Mouse (Mus musculus): ENCODE measurements at regions not wholly inside any gene's neighbourhood (a gene's known extent, or its start where the extent isn't known, plus 50 kb on each side); places are given as distances from the start of the nearest gene placed in this dataset.

- no peaks in the 10 kb centered on the region for H3K36me3 ChIP-seq (ENCODE audit: control insufficient read depth, insufficient read depth)
- TF ChIP-seq CTCF (IDR thresholded peaks at IDR 0.05; ENCODE audit: low read depth) = no peak
- H3K27me3 ChIP-seq (replicated peaks; ENCODE audit: control insufficient read depth, insufficient read depth, low read length) = 0 out of 2 replicates have a peak, but pooled peaks cover 3% of the 10 kb centered on the region
- no peak for ATAC-seq
- no peak overlapping the region for H3K4me3 ChIP-seq (ENCODE audit: low read depth, low read length)
- H3K4me2 ChIP-seq (replicated peaks; ENCODE audit: low read depth) = no peak overlapping the region
- H3K27ac ChIP-seq (ENCODE audit: low read depth, low read length) = no peak overlapping the region
- no peak overlapping the region for H3K9ac ChIP-seq (ENCODE audit: low read depth, low read length)
- 71% methylated on average over 5 of the region's 5 CpGs for WGBS
- no peaks in the 10 kb centered on the region for H3K4me1 ChIP-seq (replicated peaks; ENCODE audit: control insufficient read depth, insufficient read depth, low read length)
- no peaks in the 10 kb centered on the region for H3K9me3 ChIP-seq (ENCODE audit: control insufficient read depth)
Measured at GRCm38 (mm10) chr7:72971506-72972267, 403.6 kb upstream of the Rgma start.

GRCm38 (mm10) chr7:72972397-72972796 lies 402.9 kb upstream of the Rgma start:
- no peaks in the 10 kb centered on the region for H3K36me3 ChIP-seq (ENCODE audit: control insufficient read depth, insufficient read depth)
- H3K9me3 ChIP-seq (ENCODE audit: control insufficient read depth) = no peaks in the 10 kb centered on the region
- no peaks in the 10 kb centered on the region for H3K4me1 ChIP-seq (replicated peaks; ENCODE audit: control insufficient read depth, insufficient read depth, low read length)
- H3K27me3 ChIP-seq (replicated peaks; ENCODE audit: control insufficient read depth, insufficient read depth, low read length) = 0 out of 2 replicates have a peak, but pooled peaks cover 3% of the 10 kb centered on the region
- WGBS = 34% methylated on average over 7 of the region's 7 CpGs
- no peak overlapping the region for H3K4me2 ChIP-seq (replicated peaks; ENCODE audit: low read depth)
- no peak for TF ChIP-seq CTCF (IDR thresholded peaks at IDR 0.05; ENCODE audit: low read depth)
- no peak overlapping the region for H3K9ac ChIP-seq (ENCODE audit: low read depth, low read length)
- ATAC-seq = no peak
- no peak overlapping the region for H3K27ac ChIP-seq (ENCODE audit: low read depth, low read length)
- no peak overlapping the region for H3K4me3 ChIP-seq (ENCODE audit: low read depth, low read length)

GRCm38 (mm10) chr7:72973771-72974170 lies 401.5 kb upstream of the Rgma start:
- no peak for TF ChIP-seq CTCF (IDR thresholded peaks at IDR 0.05; ENCODE audit: low read depth)
- Histone ChIP-seq H3K4me1 (replicated peaks; ENCODE audit: control insufficient read depth, insufficient read depth, low read length) (no peaks in the 10 kb centered on the region), H3K27ac (ENCODE audit: low read depth, low read length) (no peak overlapping the region), H3K36me3 (ENCODE audit: control insufficient read depth, insufficient read depth) (no peaks in the 10 kb centered on the region), H3K4me3 (ENCODE audit: low read depth, low read length) (no peak overlapping the region), H3K9ac (ENCODE audit: low read depth, low read length) (no peak overlapping the region), H3K27me3 (replicated peaks; ENCODE audit: control insufficient read depth, insufficient read depth, low read length) (0 out of 2 replicates have a peak, but pooled peaks cover 3% of the 10 kb centered on the region), H3K4me2 (replicated peaks; ENCODE audit: low read depth) (no peak overlapping the region), H3K9me3 (ENCODE audit: control insufficient read depth) (no peaks in the 10 kb centered on the region)
- no peak for ATAC-seq
- 64% methylated on average over 3 of the region's 3 CpGs for WGBS

- H3K4me3 ChIP-seq (ENCODE audit: low read depth, low read length) = no peak overlapping the region
- no peaks in the 10 kb centered on the region for H3K9me3 ChIP-seq (ENCODE audit: control insufficient read depth)
- H3K4me1 ChIP-seq (replicated peaks; ENCODE audit: control insufficient read depth, insufficient read depth, low read length) = no peaks in the 10 kb centered on the region
- WGBS = 83% methylated on average over 3 of the region's 3 CpGs
- no peak overlapping the region for H3K27ac ChIP-seq (ENCODE audit: low read depth, low read length)
- 0 out of 2 replicates have a peak, but pooled peaks cover 3% of the 10 kb centered on the region for H3K27me3 ChIP-seq (replicated peaks; ENCODE audit: control insufficient read depth, insufficient read depth, low read length)
- no peak overlapping the region for H3K4me2 ChIP-seq (replicated peaks; ENCODE audit: low read depth)
- no peak for ATAC-seq
- no peak for TF ChIP-seq CTCF (IDR thresholded peaks at IDR 0.05; ENCODE audit: low read depth)
- no peak overlapping the region for H3K9ac ChIP-seq (ENCODE audit: low read depth, low read length)
- H3K36me3 ChIP-seq (ENCODE audit: control insufficient read depth, insufficient read depth) = no peaks in the 10 kb centered on the region
Measured at GRCm38 (mm10) chr7:72974384-72974783, 400.9 kb upstream of the Rgma start.

GRCm38 (mm10) chr7:72990559-72991429 lies 384.5 kb upstream of the Rgma start:
- ATAC-seq = peak; percentile 94
- H3K4me3 ChIP-seq (ENCODE audit: low read depth, low read length) = no peak overlapping the region
- no peak overlapping the region for H3K9ac ChIP-seq (ENCODE audit: low read depth, low read length)
- H3K27me3 ChIP-seq (replicated peaks; ENCODE audit: control insufficient read depth, insufficient read depth, low read length) = no peaks in the 10 kb centered on the region
- no peak overlapping the region for H3K4me2 ChIP-seq (replicated peaks; ENCODE audit: low read depth)
- WGBS = 21% methylated on average over 8 of the region's 8 CpGs
- H3K36me3 ChIP-seq (ENCODE audit: control insufficient read depth, insufficient read depth) = no peaks in the 10 kb centered on the region
- no peak overlapping the region for H3K27ac ChIP-seq (ENCODE audit: low read depth, low read length)
- TF ChIP-seq CTCF (IDR thresholded peaks at IDR 0.05; ENCODE audit: low read depth) = no peak
- no peaks in the 10 kb centered on the region for H3K4me1 ChIP-seq (replicated peaks; ENCODE audit: control insufficient read depth, insufficient read depth, low read length)
- H3K9me3 ChIP-seq (ENCODE audit: control insufficient read depth) = no peaks in the 10 kb centered on the region

GRCm38 (mm10) chr7:72998374-72998773 lies 376.9 kb upstream of the Rgma start:
- H3K4me1 ChIP-seq (replicated peaks; ENCODE audit: control insufficient read depth, insufficient read depth, low read length) = no peaks in the 10 kb centered on the region
- H3K27me3 ChIP-seq (replicated peaks; ENCODE audit: control insufficient read depth, insufficient read depth, low read length) = no peaks in the 10 kb centered on the region
- H3K9me3 ChIP-seq (ENCODE audit: control insufficient read depth) = no peaks in the 10 kb centered on the region
- WGBS = 76% methylated on average over 5 of the region's 5 CpGs
- H3K27ac ChIP-seq (ENCODE audit: low read depth, low read length) = no peak overlapping the region
- no peak for ATAC-seq
- no peak for TF ChIP-seq CTCF (IDR thresholded peaks at IDR 0.05; ENCODE audit: low read depth)
- H3K36me3 ChIP-seq (ENCODE audit: control insufficient read depth, insufficient read depth) = no peaks in the 10 kb centered on the region
- H3K4me2 ChIP-seq (replicated peaks; ENCODE audit: low read depth) = no peak overlapping the region
- H3K4me3 ChIP-seq (ENCODE audit: low read depth, low read length) = no peak overlapping the region
- H3K9ac ChIP-seq (ENCODE audit: low read depth, low read length) = no peak overlapping the region
